Mouse (Mus musculus) liver, adult 2 months (tissue): Measurements from ENCODE around the gene Wdr43.

Experiments used
- CTCF ChIP-seq: fragments of 200-500 bp; IDR thresholded peaks from 2 replicates; pipeline ENCODE4 v1.5.1; 2011; ENCODE audit warnings: low read depth, low read length, control low read depth
- POLR2A ChIP-seq: fragments of 200-500 bp; IDR thresholded peaks from 2 replicates; pipeline ENCODE4 v1.6.1; 2011; ENCODE audit warnings: low read length, control low read depth; ENCODE audit not compliant: insufficient read depth; ENCODE audit errors: extremely low read depth

DNA sequence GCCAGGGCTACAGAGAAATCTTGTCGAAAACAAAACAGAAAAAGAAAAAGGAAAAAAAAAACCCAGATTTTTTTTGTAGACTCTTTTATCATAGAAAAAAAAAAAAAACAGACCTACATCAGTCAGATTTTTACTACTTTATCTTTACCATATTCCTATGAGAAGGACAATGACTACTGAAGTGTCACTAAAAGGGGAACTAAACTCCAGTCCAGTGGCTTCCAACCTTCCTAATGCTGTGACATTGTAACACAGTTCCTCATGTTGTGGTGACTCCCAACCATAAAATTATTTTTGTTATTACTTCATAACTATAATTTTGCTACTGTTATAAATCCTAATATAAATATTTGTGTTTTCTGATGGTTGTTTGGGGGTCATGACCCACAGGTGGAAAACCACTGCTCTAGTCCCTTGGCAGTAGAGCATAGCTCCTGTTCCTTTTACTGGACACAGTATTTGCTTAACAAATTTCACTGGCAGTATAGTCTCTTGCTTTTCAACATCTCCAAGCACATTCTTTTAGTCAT, 36.5 kb upstream of the Wdr43 start:
- TF ChIP-seq POLR2A (no peak), CTCF (no peak)
